Mouse (Mus musculus): ENCODE results near the gene Dgkb.

The Dgkb gene

DNA sequence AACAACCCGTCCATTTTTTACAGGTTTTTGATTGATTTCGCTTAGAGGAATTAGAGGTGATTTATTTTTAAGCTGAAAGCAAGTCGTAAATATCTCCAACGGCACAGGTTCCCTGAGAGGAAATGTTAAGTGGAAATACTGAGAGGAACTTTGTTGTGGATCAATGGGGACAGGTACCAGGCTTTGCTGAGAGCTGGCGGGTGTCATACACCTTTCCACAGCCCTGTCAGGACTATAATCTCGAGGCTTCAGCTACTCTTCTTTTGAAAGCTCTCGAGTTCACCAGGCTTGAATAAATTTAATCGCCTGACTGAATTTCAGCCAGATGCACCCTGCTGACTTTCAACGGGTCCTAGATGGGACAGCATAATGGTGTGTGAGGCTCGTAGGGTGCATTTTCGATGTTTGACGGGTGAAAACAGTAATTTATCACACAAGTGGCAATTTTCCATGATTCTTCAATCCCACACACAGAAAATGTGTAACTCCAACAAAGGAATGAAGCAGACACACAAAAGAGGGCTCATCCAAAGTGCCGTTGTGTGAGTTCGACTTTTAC, 580.3 kb downstream of the Dgkb start:
- 64% methylated on average over 14 of the region's 14 CpGs for WGBS

GRCm38 (mm10) chr12:38400089-38400488, 582.6 kb downstream of the Dgkb start:
- 53% methylated on average over 4 of the region's 4 CpGs for WGBS

DNA sequence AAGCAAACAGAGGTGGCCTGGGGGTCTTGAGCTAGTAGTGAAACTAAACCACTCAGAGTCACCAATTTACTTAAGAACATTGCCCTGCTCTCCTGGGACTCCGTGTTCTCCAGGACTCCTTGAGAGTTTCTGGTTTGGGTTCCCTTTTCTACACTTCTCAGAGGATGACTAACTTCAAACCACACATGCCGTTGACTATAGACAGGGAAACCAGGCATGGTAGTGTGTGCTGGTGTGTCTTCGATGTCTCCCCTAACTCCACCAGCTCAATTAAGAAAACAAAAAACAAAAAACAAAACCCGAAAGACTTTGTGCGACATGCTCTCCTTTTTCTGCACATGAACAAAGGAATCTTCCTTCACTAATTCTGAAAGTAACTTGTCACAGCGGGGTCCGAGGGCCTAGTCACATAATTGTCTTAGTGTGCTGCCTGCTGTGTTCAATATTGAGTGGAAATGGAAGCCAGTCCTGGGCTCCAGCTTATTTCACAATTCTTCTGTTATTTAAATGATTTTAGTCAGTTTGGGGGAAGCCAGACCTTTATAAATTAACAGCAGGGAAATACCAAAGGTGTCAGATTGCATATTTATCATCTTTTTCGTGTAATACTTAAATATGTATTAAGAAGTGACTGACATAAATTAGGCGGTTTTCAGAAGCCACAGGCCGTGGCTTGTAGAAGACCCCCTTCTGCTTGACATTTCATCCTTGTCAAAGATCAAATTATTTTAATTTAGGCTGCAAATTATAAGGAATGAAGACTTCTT, 618.0 kb downstream of the Dgkb start:
- 62% methylated on average over 10 of the region's 10 CpGs for WGBS

GRCm38 (mm10) chr12:38436131-38436436, 618.6 kb downstream of the Dgkb start:
- 81% methylated on average over 1 of the region's 1 CpGs for WGBS

DNA sequence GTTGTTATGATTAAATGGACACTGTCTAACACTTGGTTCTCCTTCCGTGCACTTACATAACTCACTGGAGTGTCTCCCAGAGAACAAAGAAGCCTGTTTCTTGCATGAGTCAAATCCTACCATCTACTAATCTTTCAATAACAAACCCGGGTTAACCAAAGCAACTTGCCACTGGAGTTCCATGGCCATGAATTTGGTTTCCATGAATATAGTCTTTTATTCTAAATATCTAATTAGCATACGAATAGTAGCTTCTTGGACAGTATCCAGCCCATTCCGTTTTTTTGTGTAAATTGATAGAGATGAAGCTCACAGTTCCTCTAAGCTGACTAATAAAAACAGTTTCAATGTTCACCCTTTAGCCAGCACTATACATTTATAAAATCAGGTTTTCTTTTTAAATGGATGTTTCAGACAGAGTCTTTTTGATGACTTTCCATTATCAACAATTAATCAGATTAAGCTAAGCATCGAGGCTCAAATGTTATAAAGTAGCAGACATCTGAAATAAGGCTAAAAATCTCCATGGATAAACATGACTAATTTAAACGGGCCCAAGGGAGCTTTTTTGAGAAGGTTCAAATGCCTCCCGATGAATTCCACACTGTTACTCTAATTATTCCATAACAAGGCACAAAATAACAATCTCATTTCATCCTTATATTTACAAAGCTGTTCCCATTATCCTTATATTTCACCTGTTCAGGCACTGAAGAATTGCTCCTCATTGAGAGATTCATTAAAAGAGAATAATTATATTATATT, 633.0 kb downstream of the Dgkb start:
- WGBS = 42% methylated on average over 7 of the region's 7 CpGs

DNA sequence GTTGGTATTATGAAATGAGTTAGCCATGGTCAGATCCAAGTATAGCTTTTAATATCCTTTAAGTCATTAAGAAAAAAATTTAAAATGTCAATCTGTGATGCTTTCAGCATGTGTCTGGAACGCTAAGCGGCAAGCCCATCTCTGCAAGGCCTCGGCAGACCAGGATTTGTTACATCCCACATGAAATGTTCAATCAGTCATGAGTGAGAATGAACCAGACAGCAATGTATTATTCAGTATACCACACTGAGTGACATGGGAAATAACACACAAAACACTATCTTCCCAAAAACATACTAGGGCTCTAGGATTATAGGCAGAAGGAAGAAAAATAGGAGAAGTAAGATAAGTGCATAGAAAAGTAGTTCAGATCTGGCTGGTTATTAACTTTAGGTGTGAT, 634.2 kb downstream of the Dgkb start:
- WGBS = 80% methylated on average over 3 of the region's 3 CpGs

GRCm38 (mm10) chr12:38497229-38497628, 679.7 kb downstream of the Dgkb start:
- 58% methylated on average over 2 of the region's 2 CpGs for WGBS

GRCm38 (mm10) chr12:38500931-38501330, 683.4 kb downstream of the Dgkb start:
- 42% methylated on average over 3 of the region's 3 CpGs for WGBS

DNA sequence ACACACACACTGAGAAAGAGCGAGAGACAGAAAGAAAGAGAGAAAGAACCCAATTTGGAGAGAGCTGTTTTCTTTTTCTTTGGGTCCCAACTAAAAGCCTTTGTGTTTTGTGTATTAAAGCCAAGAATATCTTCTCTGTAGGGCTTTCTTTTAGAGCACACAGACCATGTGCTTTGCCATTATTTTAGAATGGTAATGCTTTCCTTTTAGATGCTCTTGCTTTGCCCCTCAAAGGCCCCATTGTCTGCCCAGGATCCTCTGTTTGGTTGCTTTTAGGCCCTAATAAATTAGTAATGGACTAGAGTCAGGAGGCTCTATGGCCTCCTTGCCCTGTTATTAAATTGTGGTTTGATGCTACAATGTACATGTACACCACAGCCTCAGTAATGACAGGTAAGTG, 690.7 kb downstream of the Dgkb start:
- WGBS = 41% methylated on average over 1 of the region's 1 CpGs

- 78% methylated on average over 4 of the region's 4 CpGs for WGBS
Measured at GRCm38 (mm10) chr12:38545431-38545830, 727.9 kb downstream of the Dgkb start.

DNA sequence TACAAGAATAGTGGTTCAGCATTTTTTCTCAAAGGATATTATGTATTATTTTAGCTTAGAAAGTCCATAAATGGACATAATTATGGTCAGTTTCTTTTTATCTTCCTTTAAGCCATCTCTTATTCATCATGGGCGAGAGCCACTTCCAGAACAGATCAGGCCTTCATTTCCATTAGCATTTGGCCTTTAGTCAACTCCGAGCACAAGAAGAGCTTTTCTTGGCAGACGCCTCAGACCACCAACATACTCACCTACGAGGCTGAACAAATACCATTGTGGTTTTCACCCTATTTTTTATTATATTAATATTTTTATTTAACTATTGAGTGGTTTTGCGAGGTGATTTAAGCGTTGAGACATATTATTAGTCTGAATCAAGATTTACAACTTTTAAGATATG, 759.6 kb downstream of the Dgkb start:
- WGBS = 73% methylated on average over 6 of the region's 6 CpGs

DNA sequence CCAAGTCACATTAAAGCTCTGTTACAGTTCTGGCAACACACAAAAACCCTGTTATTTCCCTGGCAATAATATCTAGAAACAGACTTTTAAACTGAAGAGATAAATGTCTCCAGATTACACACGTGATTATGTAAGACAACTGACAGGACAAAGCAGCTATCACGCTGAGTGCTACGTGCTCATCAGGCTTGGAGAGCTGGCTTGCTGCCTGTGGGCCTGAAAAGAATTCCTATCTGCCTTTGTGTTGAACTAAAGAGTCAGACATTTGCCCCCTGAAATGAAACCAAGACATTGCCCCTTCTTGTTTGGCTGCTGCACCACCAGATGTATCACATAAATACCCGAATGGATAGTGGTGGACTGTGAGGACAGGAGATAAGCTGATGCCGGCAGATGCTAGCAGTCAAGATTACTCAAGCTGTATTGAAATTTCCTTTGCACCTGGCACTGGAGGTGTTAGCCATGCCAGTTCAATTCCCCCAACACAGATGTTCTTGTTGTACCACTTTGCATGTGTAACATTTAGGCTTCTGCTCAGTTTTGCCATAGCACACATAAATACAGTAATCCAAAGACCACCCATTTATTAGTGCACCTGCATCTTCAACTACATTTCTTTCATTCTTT, 761.8 kb downstream of the Dgkb start:
- WGBS = 51% methylated on average over 5 of the region's 5 CpGs

GRCm38 (mm10) chr12:38586368-38586865, 768.9 kb downstream of the Dgkb start:
- 63% methylated on average over 4 of the region's 4 CpGs for WGBS

DNA sequence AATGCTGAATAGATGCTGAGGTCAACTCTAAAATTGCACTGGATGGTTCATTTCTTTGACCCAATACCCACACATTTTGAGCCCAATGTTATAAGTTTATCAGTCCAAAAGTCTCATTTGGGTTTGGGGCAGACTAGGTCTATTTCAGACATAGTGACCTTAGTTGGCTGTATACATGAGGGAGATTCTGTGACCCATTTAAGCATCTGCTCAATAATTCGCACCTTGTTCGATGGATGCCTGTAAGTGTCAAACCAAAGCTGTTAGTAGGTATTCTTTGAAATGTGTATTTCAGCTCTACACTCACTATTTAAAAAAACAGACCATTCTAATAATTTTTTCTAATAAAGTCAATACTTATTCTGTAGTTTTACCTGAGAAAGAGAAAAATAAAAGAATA, 776.1 kb downstream of the Dgkb start:
- WGBS = 88% methylated on average over 2 of the region's 2 CpGs

GRCm38 (mm10) chr12:38594055-38594454, 776.5 kb downstream of the Dgkb start:
- WGBS = 52% methylated on average over 3 of the region's 3 CpGs

DNA sequence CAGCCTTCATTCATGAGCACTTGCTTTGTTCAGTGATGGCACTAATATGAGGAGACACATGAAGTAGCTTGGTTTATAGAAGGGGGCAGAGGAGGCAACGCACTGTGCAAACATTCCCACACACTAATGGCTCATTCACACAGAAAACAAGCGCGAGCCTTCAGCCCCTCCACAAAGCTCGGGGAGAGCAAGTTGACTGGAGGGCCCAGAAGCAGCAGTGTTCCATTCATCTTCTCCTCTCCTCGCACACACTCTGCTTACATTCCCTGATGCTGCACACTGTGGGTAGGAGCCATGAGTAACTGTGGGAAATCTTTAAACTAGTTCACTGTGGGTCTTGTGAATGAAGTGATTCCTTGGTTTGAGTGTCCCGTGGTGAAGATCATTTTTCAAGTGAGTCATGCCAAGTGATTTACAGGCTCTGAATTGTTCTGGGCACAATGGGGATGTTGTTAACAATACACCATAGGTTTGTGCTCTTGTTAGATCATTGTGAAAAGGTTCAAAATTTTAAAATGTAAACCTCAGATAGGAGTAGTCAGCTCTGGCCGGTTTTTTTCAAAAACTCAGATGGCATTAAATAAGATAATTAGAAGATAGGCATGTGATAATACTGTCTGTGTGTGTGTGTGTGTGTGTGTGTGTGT, 779.0 kb downstream of the Dgkb start:
- WGBS = 57% methylated on average over 7 of the region's 7 CpGs

- 31% methylated on average over 2 of the region's 2 CpGs for WGBS
Measured at GRCm38 (mm10) chr12:38598096-38598495, 780.6 kb downstream of the Dgkb start.

- WGBS = 57% methylated on average over 3 of the region's 3 CpGs
Measured at GRCm38 (mm10) chr12:38600165-38600845, 782.8 kb downstream of the Dgkb start.

GRCm38 (mm10) chr12:38608104-38608503, 790.6 kb downstream of the Dgkb start:
- 56% methylated on average over 1 of the region's 1 CpGs for WGBS

GRCm38 (mm10) chr12:38668265-38668664, 850.7 kb downstream of the Dgkb start:
- 72% methylated on average over 3 of the region's 3 CpGs for WGBS
